ENCODE assay signal across 12 mouse cellular contexts in the genomic region with DNA sequence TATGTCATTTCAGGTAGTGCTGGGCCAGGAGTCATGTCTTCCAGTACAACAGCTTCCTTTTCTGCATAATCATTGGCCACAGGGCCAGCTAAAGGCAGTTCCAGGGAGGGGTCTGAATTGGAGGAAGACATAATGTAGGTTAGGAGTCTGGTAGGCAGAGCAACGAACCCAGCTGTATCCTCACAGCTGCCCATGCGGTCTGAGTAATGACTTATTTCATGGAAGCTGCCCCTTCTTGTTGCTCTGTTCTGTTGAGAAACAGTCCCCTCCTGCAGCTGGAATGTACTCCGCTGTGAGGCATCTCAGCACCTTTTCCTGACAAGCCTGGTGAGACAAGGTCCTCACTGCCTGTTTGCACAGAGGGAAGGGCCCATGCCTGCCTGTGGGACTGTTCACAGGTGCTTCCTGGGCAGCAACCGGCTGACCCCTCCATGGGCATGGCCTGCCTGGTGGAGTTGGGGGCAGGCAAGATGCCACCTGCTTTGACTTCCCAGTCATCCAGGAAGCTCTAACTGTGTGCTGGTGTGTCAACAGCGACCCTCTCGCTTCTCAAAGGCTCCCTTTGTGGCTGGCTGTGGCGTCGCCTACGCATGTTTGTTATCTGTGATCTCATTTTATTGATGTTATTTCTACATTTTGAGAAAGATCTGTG.
DNase-seq lines count a peak whose midpoint lies in the region; ATAC-seq and TF ChIP-seq lines count a peak whose summit lies in the region.
"Had no signal": no experiment of that assay in that cellular context is flagged by ENCODE, and none has a peak within 500 bp of the region (broad histone marks: within the 10 kb centered on the region; RNA-seq: fewer than 3 reads in every experiment).

No protein-coding gene starts in this region.

- H3K9me3 ChIP-seq in lung, embryonic 16.5 days (ENCODE audit: control insufficient read depth, low read length), result no peaks in the 10 kb centered on the region
- H3K9me3 ChIP-seq: hindbrain, embryonic 15.5 days had no signal

- H3K27me3 ChIP-seq in lung, embryonic 16.5 days (ENCODE audit: control insufficient read depth, insufficient read depth, low read depth, low read length), result no peaks in the 10 kb centered on the region

- H3K36me3 ChIP-seq in lung, embryonic 16.5 days (ENCODE audit: control insufficient read depth, insufficient read depth, low read length), result 0 out of 2 replicates have a peak, but pooled peaks cover 4% of the 10 kb centered on the region
- H3K36me3 ChIP-seq: hindbrain, embryonic 15.5 days had no signal

- peak; percentile 65 for ATAC-seq in lung, embryonic 16.5 days (ENCODE audit: low read depth)
- peak; percentile 67 for ATAC-seq in megakaryocyte progenitor cell, adult 5-6 weeks (replicated peaks; ENCODE audit: poor library complexity)
- no peak for ATAC-seq in frontal cortex, adult (ENCODE audit: low TSS enrichment)

- peaks cover 77% of the 10 kb centered on the region for H3K4me1 ChIP-seq in lung, embryonic 16.5 days (replicated peaks; ENCODE audit: control insufficient read depth, insufficient read depth, low read length)
- peaks cover 56% of the 10 kb centered on the region for H3K4me1 ChIP-seq in lung, adult 2 months (ENCODE audit: control insufficient read depth, insufficient read depth, low read length)
- H3K4me1 ChIP-seq: hindbrain, embryonic 15.5 days had no signal

- H3K27ac ChIP-seq in lung, embryonic 16.5 days (ENCODE audit: low read length), result peak overlapping the region; percentile 47
- H3K27ac ChIP-seq: hindbrain, embryonic 15.5 days; left cerebral cortex, adult 2 months had no signal

- peak; percentile 28 for DNase-seq in adrenal gland, postnatal 14 days
- DNase-seq in adrenal gland, postnatal 25 days, result no peak
- no peak for DNase-seq in lung, adult 2 months
- peak; percentile 74 to 84 for DNase-seq in thymus, postnatal 36 days
- no peak for DNase-seq in cerebellum, postnatal 4 days (ENCODE audit: low spot score in 2 of 2)
- DNase-seq: cerebellum, adult 11 months; midbrain, embryonic 14.5 days had no signal

- TF ChIP-seq CTCF in lung, adult 2 months (IDR thresholded peaks at IDR 0.05; ENCODE audit: insufficient read depth, low read length), result no peak

- H3K4me3 ChIP-seq in lung, embryonic 16.5 days (ENCODE audit: low read length), result no peak overlapping the region
- no peak overlapping the region for H3K4me3 ChIP-seq in lung, adult 2 months (replicated peaks; ENCODE audit: extremely low read depth, low read depth, low read length)
- H3K4me3 ChIP-seq: hindbrain, embryonic 15.5 days; left cerebral cortex, adult 2 months had no signal

- H3K9ac ChIP-seq in lung, embryonic 16.5 days (ENCODE audit: low read length), result no peak overlapping the region
- H3K9ac ChIP-seq: hindbrain, embryonic 15.5 days had no signal

- no peak for TF ChIP-seq POLR2A in lung, adult 2 months (IDR thresholded peaks at IDR 0.05; ENCODE audit: borderline replicate concordance, extremely low read depth, low read depth, low read length)

- 42% methylated on average over 9 of the region's 9 CpGs for WGBS in lung, embryonic 16.5 days
- 30% methylated on average over 9 of the region's 9 CpGs for WGBS in lung, adult 2 months

- peak overlapping the region; percentile 16; the same call in 1 of the 2 replicates for H3K4me2 ChIP-seq in lung, embryonic 16.5 days (ENCODE audit: low read depth, low read length)
- H3K4me2 ChIP-seq: hindbrain, embryonic 15.5 days had no signal

Comparison
In these comparisons a context has a peak if more than half of its experiments do, and no peak if none do; other contexts are left out.
1. DNase-seq: peak in adrenal gland, postnatal 14 days (single experiment) and thymus, postnatal 36 days (2 of 2); none in adrenal gland, postnatal 25 days (single experiment), lung, adult 2 months (single experiment) and cerebellum, postnatal 4 days (0 of 2).